Comparison of ENCODE assay signal across 8 mouse cellular contexts in the genomic region with DNA sequence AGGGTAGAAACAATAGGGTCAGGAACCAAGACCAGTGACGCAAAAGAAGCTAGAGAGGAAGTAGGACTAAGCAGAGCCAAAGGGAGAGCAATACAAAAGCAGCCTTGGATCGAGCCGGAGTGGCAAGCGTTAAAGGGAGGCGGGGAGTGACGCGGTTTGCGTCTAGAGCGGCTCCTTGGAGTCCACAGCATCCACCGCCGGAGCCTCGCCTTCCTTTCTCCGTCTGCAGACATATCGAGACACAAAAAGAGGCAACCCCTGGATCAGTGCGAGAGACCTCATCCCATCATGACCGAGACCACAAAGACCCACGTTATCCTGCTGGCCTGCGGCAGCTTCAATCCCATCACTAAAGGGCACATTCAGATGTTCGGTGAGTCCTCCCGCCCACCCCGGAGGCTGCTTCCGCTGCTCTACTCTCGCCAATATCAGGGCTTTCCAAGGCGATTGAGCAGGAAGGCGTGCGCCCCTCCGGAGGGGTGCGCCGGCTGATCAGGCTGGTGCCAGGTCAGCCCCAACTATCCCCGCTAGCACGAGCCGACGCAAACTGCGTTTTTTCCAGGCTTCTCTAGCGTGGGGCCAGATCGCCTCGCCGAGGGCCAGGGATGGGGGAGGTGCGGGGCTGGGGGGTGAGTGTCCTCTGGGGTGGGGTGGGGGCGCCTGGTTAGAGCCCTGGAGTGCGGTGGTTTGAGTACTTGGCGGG. TPM values are rescaled to one million over a fixed set of nuclear protein-coding genes. Genes with fewer than 3 reads are reported as not detected.
DNase-seq lines count a peak whose midpoint lies in the region; ATAC-seq and TF ChIP-seq lines count a peak whose summit lies in the region.

A gene (plus strand): TSS at position 173 of the 703 bp plus-strand sequence.

- peaks cover 9% of the 10 kb centered on the region; the same call in 1 of the 2 replicates for H3K4me1 ChIP-seq in intestine, embryonic 16.5 days (ENCODE audit: control insufficient read depth, insufficient read depth, low read length)
- H3K4me1 ChIP-seq in limb, embryonic 13.5 days: peaks cover 17% of the 10 kb centered on the region
- H3K4me1 ChIP-seq in olfactory bulb, adult 2 months (ENCODE audit: control insufficient read depth, insufficient read depth, low read length): peaks cover 7% of the 10 kb centered on the region

- H3K9ac ChIP-seq in intestine, embryonic 16.5 days (ENCODE audit: low read depth, low read length): 0 out of 2 replicates have a peak within 1 kb of the TSS, but pooled peaks have one; percentile 43
- H3K9ac ChIP-seq in limb, embryonic 13.5 days: no peak within 1 kb of the TSS

- H3K27me3 ChIP-seq in intestine, embryonic 16.5 days (replicated peaks; ENCODE audit: control insufficient read depth, insufficient read depth, low read length): peaks cover 35% of the 10 kb centered on the region
- peaks cover 62% of the 10 kb centered on the region for H3K27me3 ChIP-seq in limb, embryonic 13.5 days

- TF ChIP-seq POLR2A in olfactory bulb, adult 2 months (IDR thresholded peaks at IDR 0.05; ENCODE audit: insufficient read depth, low read depth, low read length): peak; percentile 63

- peak; percentile 94 for ATAC-seq in frontal cortex, adult (ENCODE audit: low TSS enrichment)
- no peak for ATAC-seq in intestine, embryonic 16.5 days
- no peak; the same call in 1 of the 2 replicates for ATAC-seq in limb, embryonic 13.5 days (ENCODE audit: low FRiP score, low read depth)

- H3K9me3 ChIP-seq in intestine, embryonic 16.5 days (ENCODE audit: control insufficient read depth, low read length): no peaks in the 10 kb centered on the region
- H3K9me3 ChIP-seq in limb, embryonic 13.5 days: no peaks in the 10 kb centered on the region

- no peak for TF ChIP-seq CTCF in olfactory bulb, adult 2 months (IDR thresholded peaks at IDR 0.05; ENCODE audit: insufficient read depth, low read depth, low read length)

- no peaks in the 10 kb centered on the region for H3K36me3 ChIP-seq in intestine, embryonic 16.5 days (ENCODE audit: control insufficient read depth, insufficient read depth, low read length)
- H3K36me3 ChIP-seq in limb, embryonic 13.5 days: no peaks in the 10 kb centered on the region

- H3K27ac ChIP-seq in intestine, embryonic 16.5 days (ENCODE audit: low read length): no peak within 1 kb of the TSS
- no peak within 1 kb of the TSS for H3K27ac ChIP-seq in limb, embryonic 13.5 days
- peak within 1 kb of the TSS; percentile 47 for H3K27ac ChIP-seq in olfactory bulb, adult 2 months (ENCODE audit: insufficient read depth, low read depth, low read length)

- peak within 1 kb of the TSS; percentile 74 for H3K4me2 ChIP-seq in intestine, embryonic 16.5 days (ENCODE audit: low read depth, low read length)
- H3K4me2 ChIP-seq in limb, embryonic 13.5 days (replicated peaks): peak within 1 kb of the TSS; percentile 77

- DNase-seq in adrenal gland, postnatal 10 days: peak; percentile 12
- no peak for DNase-seq in adrenal gland, postnatal 36 days
- DNase-seq in cerebellum, adult 9-10 months: peak; percentile 82
- DNase-seq in spleen, adult 12 weeks (ENCODE audit: low spot score): no peak

- peak within 1 kb of the TSS; percentile 41 for H3K4me3 ChIP-seq in intestine, embryonic 16.5 days (ENCODE audit: low read length)
- peak within 1 kb of the TSS; percentile 48 for H3K4me3 ChIP-seq in limb, embryonic 13.5 days
- peak within 1 kb of the TSS; percentile 77 for H3K4me3 ChIP-seq in olfactory bulb, adult 2 months (ENCODE audit: insufficient read depth, low read depth, low read length)

- under 1% methylated on average over 42 of the region's 42 CpGs for WGBS in intestine, embryonic 16.5 days
- WGBS in limb, embryonic 13.5 days: under 1% methylated on average over 42 of the region's 42 CpGs
- WGBS in olfactory bulb, adult 2 months: 0% methylated on average over 42 of the region's 42 CpGs

RNA-seq across cellular contexts. Expression of the gene that starts here (rescaled TPM):
- 1 to 10 TPM; 2.1 to 5.1 TPM for total RNA-seq in adrenal gland, postnatal 10 days (2021)
- total RNA-seq in adrenal gland, postnatal 36 days (2021): 1 to 10 TPM in 1 of 2 experiments, under 1 TPM in 1; 0.93 to 1.2 TPM
- 1.3 and 1.9 TPM in 2 replicates for polyA plus RNA-seq in intestine, embryonic 16.5 days (2015; fragmentation: Nextera tagmentation; extraction: Ambion mirVana)
- polyA plus RNA-seq in limb, embryonic 13.5 days (2015; fragmentation: Nextera tagmentation; extraction: Ambion mirVana): 0.91 and 1.5 TPM in 2 replicates
- polyA plus RNA-seq in olfactory bulb, adult 2 months (2012; ENCODE audit: insufficient read depth, insufficient read length, low replicate concordance, missing spikeins): not detected in 2 replicates

Comparison
In these comparisons a context has a peak if more than half of its experiments do, and no peak if none do; other contexts are left out.
1. DNase-seq: peak in adrenal gland, postnatal 10 days (single experiment) and cerebellum, adult 9-10 months (single experiment); none in adrenal gland, postnatal 36 days (0 of 2) and spleen, adult 12 weeks (single experiment).
2. Peak in every context shown above with its lines, with median percentiles within 50 percentile points of each other: H3K4me3 ChIP-seq.